Mouse (Mus musculus): ENCODE measurements around the gene Cmss1. TPM values are rescaled to one million over a fixed set of nuclear protein-coding genes. Genes with fewer than 3 reads are reported as not detected.

The Cmss1 gene
- polyA plus RNA-seq (2015; fragmentation: Nextera tagmentation; extraction: Ambion mirVana), result 40.0 and 43.7 TPM in 2 replicates

DNA sequence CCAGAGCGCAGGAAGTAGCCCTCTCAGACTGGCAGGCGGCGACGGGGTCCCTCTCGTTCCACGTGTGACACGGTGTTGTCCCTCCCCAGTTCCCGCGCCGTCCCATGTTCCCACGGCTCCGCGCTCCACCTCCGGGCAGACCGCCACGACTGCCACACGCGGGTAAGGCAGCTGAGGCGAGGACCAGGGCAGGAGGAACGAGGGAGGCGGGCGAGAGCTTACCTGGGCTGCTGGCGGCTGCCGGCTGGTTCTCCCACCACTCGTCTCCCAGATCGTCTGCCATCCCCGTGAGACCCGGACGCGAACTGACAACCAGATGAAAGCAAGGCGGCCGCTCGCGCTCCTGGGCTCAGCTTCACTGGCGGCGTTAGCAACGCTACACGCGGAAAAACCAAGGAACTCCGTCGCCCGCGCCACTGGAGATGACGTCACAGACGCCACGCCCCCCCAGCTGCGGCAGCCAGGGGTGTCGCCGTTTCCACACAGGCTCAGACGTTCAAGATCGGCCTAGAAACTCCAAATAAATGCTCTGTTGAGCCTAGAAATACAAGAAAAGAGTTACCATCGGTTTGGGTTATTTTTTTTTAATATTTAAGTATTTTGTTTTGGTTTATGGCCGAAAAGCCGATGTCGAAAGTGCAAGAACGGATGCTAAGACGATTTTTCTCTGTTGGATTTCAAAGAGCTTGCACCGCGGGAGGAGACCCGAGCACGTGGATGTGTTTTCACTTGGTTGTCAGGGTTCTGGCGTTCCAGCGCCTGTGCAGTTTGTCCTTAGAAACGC is at the start of gene Cmss1:
TSS of gene Cmss1 (minus strand) at position 421 of the 784 bp plus-strand sequence.
- Histone ChIP-seq H3K4me3 (replicated peaks) (peak within 1 kb of the TSS; percentile 97), H3K36me3 (no peaks in the 10 kb centered on the region), H3K4me1 (peaks cover 13% of the 10 kb centered on the region), H3K27me3 (replicated peaks) (no peaks in the 10 kb centered on the region), H3K4me2 (peak within 1 kb of the TSS; percentile 85), H3K27ac (replicated peaks) (peak within 1 kb of the TSS; percentile 87), H3K9ac (replicated peaks) (peak within 1 kb of the TSS; percentile 68), H3K9me3 (replicated peaks) (no peaks in the 10 kb centered on the region)
- WGBS, result under 1% methylated on average over 64 of the region's 64 CpGs
- ATAC-seq (ENCODE audit: low FRiP score), result peak; percentile 95

DNA sequence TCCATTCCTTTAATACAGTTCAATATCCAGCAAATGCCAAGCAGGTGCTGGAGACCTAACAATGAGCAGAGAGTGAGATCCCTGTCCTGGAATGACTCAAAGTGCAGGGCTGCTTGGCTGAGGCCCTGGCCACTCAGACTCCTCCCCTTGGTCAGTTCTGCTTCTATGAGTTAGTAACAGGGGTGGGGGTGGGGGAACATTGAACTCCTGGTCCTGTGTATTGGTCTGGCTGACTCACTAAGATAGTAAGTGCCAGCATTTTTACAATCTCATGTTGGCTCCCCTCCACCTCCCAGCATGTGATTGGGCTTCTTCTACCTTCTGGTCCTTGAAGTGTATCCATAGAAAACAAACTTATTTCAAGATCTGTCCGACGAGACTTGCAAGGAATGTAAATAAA is 43.2 kb upstream of the Cmss1 start:
- Histone ChIP-seq H3K4me2 (no peak overlapping the region), H3K27ac (replicated peaks) (no peak overlapping the region)
- 76% methylated on average over 2 of the region's 2 CpGs for WGBS

DNA sequence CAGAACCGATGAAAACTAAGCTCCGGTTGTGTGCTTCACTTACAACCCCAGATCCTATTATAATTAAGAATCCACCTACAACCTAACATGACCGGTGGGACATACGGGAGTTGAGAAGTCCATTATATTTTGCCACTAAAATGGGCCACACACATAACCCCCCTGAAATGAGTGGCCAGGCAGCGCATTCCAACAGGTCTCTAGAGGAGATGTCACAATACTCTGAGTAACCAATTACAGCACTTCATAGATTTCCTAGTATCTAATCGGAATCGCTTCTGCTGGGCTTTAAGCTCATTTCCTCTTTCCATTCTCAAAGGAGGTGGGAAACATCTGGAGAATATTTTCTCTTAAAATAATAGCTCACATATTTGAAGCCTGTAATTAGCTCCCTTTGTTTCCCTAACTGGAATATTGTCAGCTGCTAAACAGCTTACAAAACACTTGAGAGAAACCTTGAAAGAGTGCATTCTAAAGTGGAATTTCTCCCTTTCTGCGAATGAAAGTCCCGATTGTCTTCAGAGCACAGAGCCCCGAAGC is 34.8 kb upstream of the Cmss1 start:
- ATAC-seq (ENCODE audit: low FRiP score), result no peak
- H3K9ac ChIP-seq (replicated peaks), result no peak overlapping the region
- H3K4me2 ChIP-seq, result no peak overlapping the region
- no peak overlapping the region for H3K27ac ChIP-seq (replicated peaks)
- 84% methylated on average over 10 of the region's 10 CpGs for WGBS
- H3K9me3 ChIP-seq (replicated peaks), result no peaks in the 10 kb centered on the region
- no peaks in the 10 kb centered on the region for H3K4me1 ChIP-seq
- H3K4me3 ChIP-seq (replicated peaks), result no peak overlapping the region
- no peaks in the 10 kb centered on the region for H3K27me3 ChIP-seq (replicated peaks)
- no peaks in the 10 kb centered on the region for H3K36me3 ChIP-seq

More for the DNA sequence above, 43.2 kb upstream of the Cmss1 start:
- ATAC-seq (ENCODE audit: low FRiP score), result no peak
- Histone ChIP-seq H3K9ac (replicated peaks) (no peak overlapping the region), H3K4me1 (no peaks in the 10 kb centered on the region), H3K27me3 (replicated peaks) (no peaks in the 10 kb centered on the region), H3K4me3 (replicated peaks) (no peak overlapping the region), H3K36me3 (no peaks in the 10 kb centered on the region), H3K9me3 (replicated peaks) (no peaks in the 10 kb centered on the region)

DNA sequence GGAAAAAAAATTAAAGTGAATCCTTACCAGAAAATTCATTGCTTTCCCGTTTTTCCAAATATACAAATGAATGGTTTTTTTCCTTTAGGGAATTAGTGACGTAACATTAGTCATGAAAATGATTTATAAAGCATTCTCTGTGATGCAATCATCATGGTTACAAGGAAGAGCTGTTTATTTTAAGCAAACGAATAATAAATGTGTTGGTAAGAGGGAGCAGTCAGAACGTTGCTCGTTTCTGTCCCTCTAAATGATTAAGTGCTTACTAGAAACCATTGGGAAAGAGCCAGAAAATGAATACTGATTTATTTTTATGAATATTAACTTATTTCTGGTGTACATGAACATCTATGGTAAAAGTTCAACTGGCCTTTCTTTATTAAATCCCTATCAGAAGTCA is 28.1 kb upstream of the Cmss1 start:
- H3K4me1 ChIP-seq, result no peaks in the 10 kb centered on the region
- H3K9me3 ChIP-seq (replicated peaks), result no peaks in the 10 kb centered on the region
- no peak overlapping the region for H3K4me3 ChIP-seq (replicated peaks)
- H3K9ac ChIP-seq (replicated peaks), result no peak overlapping the region
- WGBS, result 70% methylated on average over 5 of the region's 5 CpGs
- H3K36me3 ChIP-seq, result no peaks in the 10 kb centered on the region
- H3K4me2 ChIP-seq, result no peak overlapping the region
- ATAC-seq (ENCODE audit: low FRiP score), result no peak
- no peaks in the 10 kb centered on the region for H3K27me3 ChIP-seq (replicated peaks)
- no peak overlapping the region for H3K27ac ChIP-seq (replicated peaks)

DNA sequence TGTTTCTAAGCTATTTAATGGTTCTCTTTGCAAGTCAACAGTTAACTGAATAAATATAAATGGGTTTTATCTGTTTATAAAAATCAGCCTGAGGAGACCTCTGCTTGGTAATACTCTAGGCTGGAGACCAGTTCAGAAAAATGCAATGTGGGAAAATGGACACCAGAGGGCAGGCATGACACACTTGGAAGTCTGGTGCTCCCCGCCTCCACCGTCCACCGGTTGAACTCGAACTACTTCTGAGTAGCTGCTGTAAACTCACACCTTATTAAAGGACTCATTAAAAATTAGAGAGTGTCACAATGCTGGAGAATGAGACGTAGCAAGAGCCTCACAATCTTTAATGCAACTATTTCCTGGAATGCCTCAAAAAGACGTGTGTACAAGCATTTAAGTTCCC is 27.5 kb upstream of the Cmss1 start:
- Histone ChIP-seq H3K27ac (replicated peaks) (no peak overlapping the region), H3K4me3 (replicated peaks) (no peak overlapping the region), H3K9ac (replicated peaks) (no peak overlapping the region), H3K27me3 (replicated peaks) (no peaks in the 10 kb centered on the region), H3K4me2 (no peak overlapping the region), H3K36me3 (no peaks in the 10 kb centered on the region), H3K9me3 (replicated peaks) (no peaks in the 10 kb centered on the region), H3K4me1 (no peaks in the 10 kb centered on the region)
- 8% methylated on average over 6 of the region's 6 CpGs for WGBS
- peak; percentile 87 for ATAC-seq (ENCODE audit: low FRiP score)

DNA sequence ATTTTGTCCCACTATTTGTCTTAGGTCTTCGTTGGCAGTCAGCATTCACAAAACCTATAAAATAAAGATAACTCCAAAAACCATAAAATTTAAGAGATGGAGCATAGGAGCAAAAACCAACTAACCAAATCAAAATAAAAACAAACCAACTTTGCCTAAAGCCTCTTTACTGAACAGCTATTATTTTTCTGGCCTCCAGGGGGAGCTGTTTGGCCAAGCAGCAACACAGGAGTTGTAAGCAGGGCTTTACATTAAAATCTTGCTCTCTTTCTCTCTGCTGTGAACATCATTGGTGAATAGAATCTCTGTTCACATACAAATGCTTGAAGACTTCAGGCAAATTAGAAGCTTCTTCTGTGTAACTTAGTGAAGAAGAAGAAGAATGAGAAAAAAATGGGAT is 5.1 kb upstream of the Cmss1 start:
- Histone ChIP-seq H3K9ac (replicated peaks) (no peak overlapping the region), H3K4me2 (no peak overlapping the region), H3K36me3 (no peaks in the 10 kb centered on the region), H3K9me3 (replicated peaks) (no peaks in the 10 kb centered on the region), H3K27ac (replicated peaks) (no peak overlapping the region), H3K4me1 (peaks cover 5% of the 10 kb centered on the region), H3K27me3 (replicated peaks) (no peaks in the 10 kb centered on the region), H3K4me3 (replicated peaks) (no peak overlapping the region)
- WGBS, result 3% methylated on average over 1 of the region's 1 CpGs
- ATAC-seq (ENCODE audit: low FRiP score), result no peak

DNA sequence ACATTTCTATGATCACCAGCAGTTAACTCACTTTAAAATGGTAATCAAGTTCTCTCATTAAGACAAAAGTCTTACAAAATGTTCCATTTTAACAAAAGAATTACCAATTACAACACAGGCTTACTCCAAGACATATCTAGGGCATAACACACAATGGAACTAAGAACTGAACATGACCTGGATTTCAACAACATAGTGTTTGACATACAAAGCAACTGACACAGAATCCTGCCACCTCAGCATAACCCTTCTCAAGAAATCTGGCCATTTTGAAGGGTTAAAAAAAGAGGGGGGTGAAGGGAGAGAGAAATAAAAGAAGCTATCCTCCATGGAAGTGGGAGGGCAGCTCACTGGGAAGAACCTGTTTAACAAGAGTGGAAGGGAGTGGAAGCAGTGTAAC is 5.6 kb downstream of the Cmss1 start:
- H3K9me3 ChIP-seq (replicated peaks), result no peaks in the 10 kb centered on the region
- H3K4me2 ChIP-seq, result no peak overlapping the region
- H3K4me3 ChIP-seq (replicated peaks), result no peak overlapping the region
- H3K27ac ChIP-seq (replicated peaks), result no peak overlapping the region
- peaks cover 6% of the 10 kb centered on the region for H3K4me1 ChIP-seq
- H3K36me3 ChIP-seq, result no peaks in the 10 kb centered on the region
- no peak for ATAC-seq (ENCODE audit: low FRiP score)
- H3K27me3 ChIP-seq (replicated peaks), result no peaks in the 10 kb centered on the region
- H3K9ac ChIP-seq (replicated peaks), result no peak overlapping the region

DNA sequence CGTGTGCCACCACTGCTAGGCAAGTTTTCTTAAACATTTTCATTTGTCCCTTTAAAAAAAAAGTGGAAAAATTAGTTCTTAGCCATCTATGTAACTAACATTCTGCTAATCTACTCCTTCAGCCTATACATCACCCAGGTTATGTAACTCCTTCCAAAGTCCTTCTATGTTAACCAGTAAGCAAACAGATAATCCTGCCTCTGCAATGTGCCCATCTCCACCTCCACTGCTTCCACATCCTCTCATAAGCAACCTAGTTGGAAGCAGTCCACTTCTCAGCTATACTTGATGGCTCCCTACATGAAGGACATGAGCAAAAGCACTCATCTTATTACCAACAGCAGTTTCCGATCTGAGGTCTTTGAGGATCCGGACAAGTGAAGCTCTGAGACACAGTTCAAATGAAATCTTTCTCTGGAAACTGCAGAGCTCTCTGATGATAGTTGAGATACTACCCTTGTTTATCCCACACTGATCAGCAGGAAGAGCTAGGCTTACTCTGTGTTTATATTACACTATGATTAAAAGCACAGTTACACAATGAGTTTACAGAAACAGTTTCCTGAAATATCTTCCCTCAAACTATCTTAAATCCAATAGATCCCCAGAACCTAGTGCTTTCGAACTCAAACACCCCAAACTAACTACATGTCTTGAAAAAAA is 9.2 kb downstream of the Cmss1 start:
- Histone ChIP-seq H3K4me2 (no peak overlapping the region), H3K4me1 (no peaks in the 10 kb centered on the region), H3K9me3 (replicated peaks) (no peaks in the 10 kb centered on the region), H3K9ac (replicated peaks) (no peak overlapping the region), H3K27me3 (replicated peaks) (no peaks in the 10 kb centered on the region), H3K27ac (replicated peaks) (no peak overlapping the region), H3K36me3 (no peaks in the 10 kb centered on the region), H3K4me3 (replicated peaks) (no peak overlapping the region)
- 91% methylated on average over 4 of the region's 4 CpGs for WGBS
- no peak for ATAC-seq (ENCODE audit: low FRiP score)

DNA sequence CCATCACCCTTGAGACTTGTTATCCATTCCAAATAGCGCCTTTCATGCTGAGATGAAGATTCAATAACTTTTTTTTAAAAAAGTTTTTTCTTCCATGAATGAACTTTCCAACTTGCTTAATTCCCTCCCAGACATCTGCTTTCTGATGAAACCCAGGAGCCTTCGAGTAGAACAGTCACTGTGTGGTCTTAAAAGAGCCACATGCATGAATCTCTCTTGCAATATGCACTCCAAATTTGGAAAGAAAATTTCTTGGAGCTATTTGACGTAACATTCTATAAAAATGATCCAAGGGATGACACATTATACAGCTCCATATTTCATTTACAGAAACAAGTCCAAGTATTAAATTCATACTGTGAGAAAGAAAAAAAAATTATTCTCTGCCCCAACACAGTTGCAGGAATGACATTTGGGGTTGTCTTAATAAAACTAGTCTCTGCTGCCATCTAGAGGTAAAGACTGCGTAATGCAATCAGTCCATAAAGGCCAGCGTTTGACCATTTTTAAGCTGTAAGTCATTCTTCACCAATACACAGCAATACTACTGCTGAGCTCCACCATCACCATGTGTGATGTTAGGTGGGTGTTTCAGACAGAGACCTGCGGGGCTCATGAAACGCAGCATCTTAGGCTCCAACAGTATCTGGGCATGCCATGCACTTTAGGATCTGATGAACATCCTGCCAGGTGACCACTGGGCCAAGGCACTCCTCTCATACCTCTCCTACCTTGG is 13.1 kb downstream of the Cmss1 start:
- Histone ChIP-seq H3K36me3 (no peaks in the 10 kb centered on the region), H3K9ac (replicated peaks) (no peak overlapping the region)
- 41% methylated on average over 7 of the region's 7 CpGs for WGBS

DNA sequence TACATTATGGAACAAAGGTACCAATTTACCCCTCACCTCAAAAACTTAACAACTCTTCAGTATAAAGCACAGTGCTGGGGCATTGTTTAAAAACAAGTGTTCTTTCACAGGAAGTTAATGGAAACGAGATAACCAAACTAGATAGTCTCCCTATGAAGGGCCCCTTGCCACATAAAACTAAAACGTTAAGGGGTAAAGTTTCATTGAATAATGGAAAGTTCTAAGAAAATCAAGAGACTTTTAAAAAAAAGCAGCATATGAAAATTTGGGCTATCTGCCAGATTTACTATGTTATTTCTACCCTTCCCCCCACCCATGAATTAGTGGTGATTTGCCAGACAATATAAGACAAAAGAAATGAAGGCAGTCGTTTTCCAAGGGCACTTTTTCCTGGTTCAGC is 21.5 kb downstream of the Cmss1 start:
- Histone ChIP-seq H3K36me3 (no peaks in the 10 kb centered on the region), H3K4me1 (no peaks in the 10 kb centered on the region), H3K4me2 (no peak overlapping the region), H3K4me3 (replicated peaks) (no peak overlapping the region), H3K27ac (replicated peaks) (no peak overlapping the region), H3K27me3 (replicated peaks) (no peaks in the 10 kb centered on the region), H3K9me3 (replicated peaks) (no peaks in the 10 kb centered on the region), H3K9ac (replicated peaks) (no peak overlapping the region)
- WGBS, result 48% methylated on average over 3 of the region's 3 CpGs
- ATAC-seq (ENCODE audit: low FRiP score), result no peak

More for the DNA sequence above, 13.1 kb downstream of the Cmss1 start:
- no peak overlapping the region for H3K27ac ChIP-seq (replicated peaks)
- ATAC-seq (ENCODE audit: low FRiP score), result no peak; the same call in 1 of the 2 replicates
- no peak overlapping the region for H3K4me3 ChIP-seq (replicated peaks)
- H3K9me3 ChIP-seq (replicated peaks), result no peaks in the 10 kb centered on the region
- no peaks in the 10 kb centered on the region for H3K27me3 ChIP-seq (replicated peaks)
- H3K4me1 ChIP-seq, result no peaks in the 10 kb centered on the region
- no peak overlapping the region for H3K4me2 ChIP-seq

DNA sequence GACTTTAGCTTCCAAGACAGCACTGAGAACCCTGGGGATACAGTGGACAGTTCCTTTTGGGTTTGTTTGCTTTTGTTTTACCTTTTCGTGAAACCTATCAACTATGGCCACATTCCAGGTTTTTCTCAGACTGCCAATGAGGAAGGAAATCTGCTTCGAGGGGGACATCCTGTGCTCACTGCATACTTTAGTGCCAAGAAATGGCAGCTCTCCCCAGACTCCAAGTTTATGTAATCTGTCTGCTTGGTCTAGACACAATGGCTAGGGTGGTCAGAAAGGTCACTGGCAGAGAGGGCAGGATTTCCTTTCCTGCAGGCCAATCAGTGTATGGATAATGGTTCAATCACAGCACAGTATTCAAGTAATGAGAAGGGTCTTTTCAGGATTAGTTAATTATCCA is 24.7 kb downstream of the Cmss1 start:
- Histone ChIP-seq H3K9ac (replicated peaks) (no peak overlapping the region), H3K9me3 (replicated peaks) (no peaks in the 10 kb centered on the region), H3K4me3 (replicated peaks) (no peak overlapping the region), H3K27me3 (replicated peaks) (no peaks in the 10 kb centered on the region), H3K27ac (replicated peaks) (no peak overlapping the region), H3K36me3 (no peaks in the 10 kb centered on the region), H3K4me1 (no peaks in the 10 kb centered on the region), H3K4me2 (no peak overlapping the region)
- ATAC-seq (ENCODE audit: low FRiP score), result no peak
- 86% methylated on average over 2 of the region's 2 CpGs for WGBS
